Mouse (Mus musculus): Measurements from ENCODE around the gene Rbfox1. TPM values are rescaled to one million over a fixed set of nuclear protein-coding genes. Genes with fewer than 3 reads are reported as not detected.

The Rbfox1 gene
- polyA plus RNA-seq, 1 experiment from 2014 or later = 2.2 TPM

GRCm38 (mm10) chr16:6769495-6770237 is 884.5 kb downstream of the Rbfox1 start:
- H3K9ac ChIP-seq = no peak overlapping the region
- H3K4me2 ChIP-seq = no peak overlapping the region
- H3K4me1 ChIP-seq = no peaks in the 10 kb centered on the region
- no peaks in the 10 kb centered on the region for H3K9me3 ChIP-seq
- WGBS = 58% methylated on average over 14 of the region's 14 CpGs
- no peak overlapping the region for H3K4me3 ChIP-seq
- no peaks in the 10 kb centered on the region for H3K36me3 ChIP-seq
- H3K27me3 ChIP-seq = no peaks in the 10 kb centered on the region
- ATAC-seq (ENCODE audit: borderline replicate concordance, extremely low read depth, low FRiP score, low TSS enrichment) = no peak
- H3K27ac ChIP-seq = no peak overlapping the region

DNA sequence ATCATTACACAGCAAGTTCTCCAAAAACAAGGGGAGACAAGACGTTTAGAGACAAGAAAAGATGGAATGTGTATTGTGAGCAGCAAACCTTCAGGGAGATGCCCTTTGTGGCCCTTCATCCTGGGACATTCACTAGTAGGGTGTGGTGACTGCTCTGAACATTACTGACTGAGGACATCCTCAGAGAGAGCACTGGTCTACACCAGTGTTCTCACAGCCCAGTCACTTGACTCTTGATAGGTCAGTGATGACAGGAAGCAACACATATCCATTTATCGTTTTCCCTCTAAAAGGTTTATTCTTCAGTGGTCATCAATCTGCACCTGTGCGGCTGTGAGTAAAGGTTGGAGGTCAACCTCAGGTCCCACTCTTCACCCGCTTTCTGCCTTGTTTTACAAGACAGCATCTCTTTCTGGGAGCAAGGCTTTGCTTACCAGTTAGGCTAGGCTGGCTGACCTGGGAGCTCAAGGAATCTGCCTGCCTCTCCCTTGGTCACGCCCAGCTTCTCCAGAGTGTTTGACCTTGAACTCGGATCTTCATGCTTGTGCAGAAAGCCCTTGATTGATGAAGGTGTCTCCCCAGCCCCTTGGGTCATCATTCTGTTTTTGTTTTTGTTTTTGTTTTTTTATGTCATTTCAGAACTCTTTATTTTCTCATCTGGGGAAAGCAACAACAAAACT is 892.5 kb downstream of the Rbfox1 start:
- Histone ChIP-seq H3K27ac (no peak overlapping the region), H3K4me2 (no peak overlapping the region), H3K4me3 (no peak overlapping the region), H3K9ac (no peak overlapping the region), H3K4me1 (no peaks in the 10 kb centered on the region), H3K9me3 (no peaks in the 10 kb centered on the region), H3K36me3 (no peaks in the 10 kb centered on the region), H3K27me3 (no peaks in the 10 kb centered on the region)
- ATAC-seq (ENCODE audit: borderline replicate concordance, extremely low read depth, low FRiP score, low TSS enrichment) = no peak
- WGBS = 61% methylated on average over 6 of the region's 6 CpGs

DNA sequence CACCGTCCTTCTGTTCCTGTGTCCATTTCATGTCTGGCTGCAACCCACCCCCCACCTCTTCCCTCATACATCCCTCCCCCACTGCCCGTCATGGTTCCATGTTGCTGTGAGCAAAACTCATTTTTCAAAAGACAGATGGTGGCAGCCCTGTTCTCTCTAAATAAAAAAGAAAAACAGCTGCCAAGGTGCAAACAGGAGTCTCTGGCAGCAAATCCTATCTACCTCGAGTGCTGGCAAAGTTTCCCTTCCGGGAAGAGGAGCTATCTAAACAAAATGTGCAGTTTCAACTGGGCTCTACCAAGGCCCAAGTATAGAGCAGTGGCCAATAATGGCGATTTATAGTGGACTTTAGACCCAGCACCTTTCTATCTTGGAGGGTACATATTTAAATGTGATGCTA is 899.0 kb downstream of the Rbfox1 start:
- Histone ChIP-seq H3K4me2 (no peak overlapping the region), H3K27me3 (no peaks in the 10 kb centered on the region), H3K4me1 (no peaks in the 10 kb centered on the region), H3K9ac (no peak overlapping the region), H3K36me3 (no peaks in the 10 kb centered on the region), H3K9me3 (no peaks in the 10 kb centered on the region), H3K4me3 (no peak overlapping the region), H3K27ac (no peak overlapping the region)
- ATAC-seq (ENCODE audit: borderline replicate concordance, extremely low read depth, low FRiP score, low TSS enrichment) = no peak
- WGBS = 62% methylated on average over 5 of the region's 5 CpGs

GRCm38 (mm10) chr16:6785026-6785425 is 899.9 kb downstream of the Rbfox1 start:
- no peaks in the 10 kb centered on the region for H3K4me1 ChIP-seq
- no peak for ATAC-seq (ENCODE audit: borderline replicate concordance, extremely low read depth, low FRiP score, low TSS enrichment)
- no peak overlapping the region for H3K27ac ChIP-seq
- H3K36me3 ChIP-seq = no peaks in the 10 kb centered on the region
- no peak overlapping the region for H3K4me3 ChIP-seq
- no peak overlapping the region for H3K4me2 ChIP-seq
- 42% methylated on average over 4 of the region's 4 CpGs for WGBS
- no peak overlapping the region for H3K9ac ChIP-seq
- no peaks in the 10 kb centered on the region for H3K9me3 ChIP-seq
- H3K27me3 ChIP-seq = no peaks in the 10 kb centered on the region

DNA sequence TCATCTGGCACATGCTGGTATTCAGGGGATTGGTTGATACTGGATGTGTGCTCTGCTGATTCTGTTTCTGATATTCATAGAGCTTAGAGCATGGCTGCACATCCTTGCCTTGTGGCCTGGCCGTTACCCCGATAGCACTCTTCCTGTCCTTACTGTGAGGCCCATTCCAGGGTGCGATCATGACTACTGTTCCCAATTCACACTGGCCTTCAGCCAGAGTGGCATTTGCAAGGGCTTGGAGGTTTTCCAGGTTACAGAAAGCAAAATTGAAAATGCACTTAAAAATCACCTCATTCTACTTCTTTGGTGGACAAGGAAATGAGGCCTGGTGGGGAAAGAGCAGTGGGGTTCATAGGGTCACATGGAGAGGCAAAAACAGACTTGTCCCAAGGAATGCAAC is 906.1 kb downstream of the Rbfox1 start:
- Histone ChIP-seq H3K9me3 (no peaks in the 10 kb centered on the region), H3K27ac (no peak overlapping the region), H3K9ac (no peak overlapping the region), H3K27me3 (no peaks in the 10 kb centered on the region), H3K36me3 (no peaks in the 10 kb centered on the region), H3K4me3 (no peak overlapping the region), H3K4me2 (no peak overlapping the region), H3K4me1 (no peaks in the 10 kb centered on the region)
- ATAC-seq (ENCODE audit: borderline replicate concordance, extremely low read depth, low FRiP score, low TSS enrichment) = no peak
- WGBS = 58% methylated on average over 3 of the region's 3 CpGs

DNA sequence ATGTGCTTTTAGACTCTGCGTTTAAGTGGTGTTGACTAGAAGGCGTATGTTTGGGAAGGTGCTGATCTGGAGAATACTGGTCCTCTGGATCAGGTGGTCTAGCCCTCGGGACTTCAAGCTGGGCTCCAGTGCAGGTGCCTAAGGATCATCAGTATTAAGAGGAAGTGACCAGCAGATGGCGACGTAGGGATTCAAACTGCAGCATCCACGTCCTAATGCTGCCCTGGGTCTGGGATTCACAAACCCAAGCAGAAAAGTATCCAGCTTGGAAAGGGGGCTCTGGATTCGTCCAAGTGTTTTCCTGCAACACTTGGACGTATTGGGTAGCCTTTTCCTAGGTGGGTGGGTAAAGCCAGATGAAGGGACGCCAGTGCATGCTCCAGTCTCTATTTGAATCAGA is 906.5 kb downstream of the Rbfox1 start:
- 11% methylated on average over 9 of the region's 9 CpGs for WGBS
- Histone ChIP-seq H3K36me3 (no peaks in the 10 kb centered on the region), H3K27ac (no peak overlapping the region), H3K4me2 (no peak overlapping the region), H3K4me3 (no peak overlapping the region), H3K9me3 (no peaks in the 10 kb centered on the region), H3K9ac (no peak overlapping the region), H3K27me3 (no peaks in the 10 kb centered on the region), H3K4me1 (no peaks in the 10 kb centered on the region)
- ATAC-seq (ENCODE audit: borderline replicate concordance, extremely low read depth, low FRiP score, low TSS enrichment) = no peak

- Histone ChIP-seq H3K27me3 (no peaks in the 10 kb centered on the region), H3K36me3 (no peaks in the 10 kb centered on the region), H3K9ac (no peak overlapping the region), H3K9me3 (no peaks in the 10 kb centered on the region), H3K4me3 (no peak overlapping the region), H3K27ac (no peak overlapping the region), H3K4me1 (no peaks in the 10 kb centered on the region), H3K4me2 (no peak overlapping the region)
- 49% methylated on average over 2 of the region's 2 CpGs for WGBS
- ATAC-seq (ENCODE audit: borderline replicate concordance, extremely low read depth, low FRiP score, low TSS enrichment) = no peak
Observed at GRCm38 (mm10) chr16:6806246-6806645, 921.1 kb downstream of the Rbfox1 start.

DNA sequence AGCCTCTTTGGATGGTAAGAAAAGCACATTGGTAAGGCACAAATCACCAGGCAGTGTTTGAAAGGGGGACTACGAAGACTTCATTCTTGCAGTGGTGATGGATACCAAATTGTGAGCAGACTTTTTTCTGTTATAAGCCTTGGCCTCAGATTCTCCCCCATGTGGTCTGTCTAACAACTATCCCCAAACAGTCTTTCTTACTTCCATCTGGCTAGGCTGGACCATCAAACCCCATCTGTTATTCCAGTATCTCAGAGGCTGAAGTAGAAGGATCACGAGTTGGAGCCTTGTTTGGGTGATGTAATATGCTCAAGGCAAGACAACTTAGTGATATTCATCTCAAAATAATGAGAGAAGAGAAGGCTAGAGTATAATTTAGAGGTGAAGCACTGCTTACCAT is 922.7 kb downstream of the Rbfox1 start:
- Histone ChIP-seq H3K4me3 (no peak overlapping the region), H3K27ac (no peak overlapping the region), H3K9ac (no peak overlapping the region), H3K27me3 (no peaks in the 10 kb centered on the region), H3K9me3 (no peaks in the 10 kb centered on the region), H3K4me2 (no peak overlapping the region), H3K36me3 (no peaks in the 10 kb centered on the region), H3K4me1 (no peaks in the 10 kb centered on the region)
- WGBS = 68% methylated on average over 2 of the region's 2 CpGs
- no peak for ATAC-seq (ENCODE audit: borderline replicate concordance, extremely low read depth, low FRiP score, low TSS enrichment)

- Histone ChIP-seq H3K4me3 (no peak overlapping the region), H3K9ac (no peak overlapping the region), H3K4me2 (no peak overlapping the region), H3K27ac (no peak overlapping the region), H3K27me3 (no peaks in the 10 kb centered on the region), H3K9me3 (no peaks in the 10 kb centered on the region), H3K4me1 (no peaks in the 10 kb centered on the region), H3K36me3 (no peaks in the 10 kb centered on the region)
- ATAC-seq (ENCODE audit: borderline replicate concordance, extremely low read depth, low FRiP score, low TSS enrichment) = no peak
- WGBS = 62% methylated on average over 3 of the region's 3 CpGs
Observed at GRCm38 (mm10) chr16:6813871-6814270, 928.7 kb downstream of the Rbfox1 start.

DNA sequence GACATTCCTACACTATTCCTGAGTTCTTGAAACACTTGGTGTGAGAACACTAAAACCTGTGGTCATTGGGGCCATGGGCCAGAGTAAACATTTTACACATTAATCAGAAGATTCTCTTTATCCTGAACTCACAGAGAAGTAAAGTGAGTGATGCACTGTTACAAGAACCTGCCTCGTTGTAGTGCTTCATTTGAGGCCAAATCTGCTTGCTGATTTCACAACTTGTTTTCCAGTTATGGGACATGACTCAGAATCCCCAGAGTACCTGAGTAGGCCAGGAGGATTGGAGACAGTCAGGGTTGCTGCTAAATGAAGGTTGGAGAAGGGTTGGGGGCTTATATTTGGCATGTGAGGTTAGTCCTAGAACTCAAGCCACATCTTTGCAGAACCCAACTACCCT is 936.6 kb downstream of the Rbfox1 start:
- Histone ChIP-seq H3K36me3 (no peaks in the 10 kb centered on the region), H3K27me3 (no peaks in the 10 kb centered on the region), H3K4me3 (no peak overlapping the region), H3K4me1 (no peaks in the 10 kb centered on the region), H3K4me2 (no peak overlapping the region), H3K9ac (no peak overlapping the region), H3K27ac (no peak overlapping the region), H3K9me3 (no peaks in the 10 kb centered on the region)
- 34% methylated on average over 1 of the region's 1 CpGs for WGBS
- ATAC-seq (ENCODE audit: borderline replicate concordance, extremely low read depth, low FRiP score, low TSS enrichment) = no peak

DNA sequence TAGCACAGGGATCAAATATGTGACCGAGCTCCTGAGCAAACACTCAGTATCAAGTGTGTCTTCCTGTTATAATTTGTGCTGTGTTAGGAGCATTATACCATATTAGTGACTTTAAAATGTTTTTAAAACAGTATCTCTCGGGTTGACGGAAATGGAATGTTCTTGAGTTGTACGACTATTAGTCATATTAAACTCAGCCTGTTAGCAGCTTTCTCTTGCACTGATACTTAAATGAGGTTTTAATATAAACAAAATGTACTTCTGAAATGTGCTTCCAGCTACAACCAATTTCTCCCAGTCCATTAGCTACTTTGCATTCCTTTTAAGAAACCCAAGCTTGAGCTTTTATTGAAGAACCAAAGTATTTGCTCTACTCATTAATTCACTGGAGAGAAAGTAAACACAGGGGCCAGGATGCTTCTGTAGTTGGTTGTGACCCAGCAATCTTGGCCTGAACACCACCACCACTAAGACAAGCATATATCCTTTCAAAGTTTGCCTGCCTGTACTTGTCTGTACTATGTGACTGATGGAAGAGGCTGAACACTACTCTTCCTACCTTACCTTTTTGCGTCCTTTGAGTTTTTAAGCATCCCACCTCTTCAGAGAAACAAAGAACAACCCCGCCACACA is 944.9 kb downstream of the Rbfox1 start:
- no peak overlapping the region for H3K4me2 ChIP-seq
- H3K4me1 ChIP-seq = peaks cover 7% of the 10 kb centered on the region; the same call in 1 of the 2 replicates
- H3K27me3 ChIP-seq = no peaks in the 10 kb centered on the region
- peak; percentile 83; the same call in 1 of the 2 replicates for ATAC-seq (ENCODE audit: borderline replicate concordance, extremely low read depth, low FRiP score, low TSS enrichment)
- no peak overlapping the region for H3K27ac ChIP-seq
- WGBS = 34% methylated on average over 6 of the region's 6 CpGs
- no peaks in the 10 kb centered on the region for H3K9me3 ChIP-seq
- no peaks in the 10 kb centered on the region for H3K36me3 ChIP-seq
- no peak overlapping the region for H3K9ac ChIP-seq
- no peak overlapping the region for H3K4me3 ChIP-seq

GRCm38 (mm10) chr16:6833486-6833885 is 948.3 kb downstream of the Rbfox1 start:
- ATAC-seq (ENCODE audit: borderline replicate concordance, extremely low read depth, low FRiP score, low TSS enrichment) = no peak
- Histone ChIP-seq H3K9me3 (no peaks in the 10 kb centered on the region), H3K27me3 (no peaks in the 10 kb centered on the region), H3K4me1 (peaks cover 7% of the 10 kb centered on the region; the same call in 1 of the 2 replicates), H3K9ac (no peak overlapping the region), H3K4me2 (no peak overlapping the region), H3K4me3 (no peak overlapping the region), H3K36me3 (no peaks in the 10 kb centered on the region), H3K27ac (no peak overlapping the region)
